In genomic region chr12:86672507-86672906, GRCm38 (mm10) we compare ENCODE assay signal across 29 mouse cellular contexts. TPM values are rescaled to one million over a fixed set of nuclear protein-coding genes. Genes with fewer than 3 reads are reported as not detected.
"Had no signal": no experiment of that assay in that cellular context is flagged by ENCODE, and none has a peak within 500 bp of the region (broad histone marks: within the 10 kb centered on the region; RNA-seq: fewer than 3 reads in every experiment).

No protein-coding gene starts in this region.

- H3K27me3 ChIP-seq: embryonic facial prominence, embryonic 15.5 days; forebrain, embryonic 15.5 days had no signal

- ATAC-seq: forebrain, embryonic 13.5 days; forebrain, embryonic 14.5 days; forebrain, embryonic 15.5 days; forebrain, embryonic 16.5 days; forebrain, postnatal 0 days had no signal

- H3K36me3 ChIP-seq: embryonic facial prominence, embryonic 12.5 days; embryonic facial prominence, embryonic 13.5 days; embryonic facial prominence, embryonic 15.5 days; forebrain, embryonic 10.5 days; forebrain, embryonic 12.5 days; forebrain, embryonic 15.5 days had no signal

- H3K9ac ChIP-seq: embryonic facial prominence, embryonic 12.5 days; embryonic facial prominence, embryonic 13.5 days; embryonic facial prominence, embryonic 15.5 days; forebrain, embryonic 12.5 days; forebrain, embryonic 13.5 days; forebrain, embryonic 15.5 days; forebrain, postnatal 0 days had no signal

- DNase-seq: cerebellum, adult 18-20 months; cerebellum, adult 2 months; cerebellum, adult 8-10 months; cerebellum, adult 9-10 months; cerebellum, adult 9-11 months; cerebellum, postnatal 10 days; cerebellum, postnatal 14 days; cerebellum, postnatal 25 days; cerebellum, postnatal 36 days; embryo, embryonic 11 days; forebrain, postnatal 0 days; gastrocnemius, adult 2 months; gastrocnemius, postnatal 10 days; gastrocnemius, postnatal 14 days; gastrocnemius, postnatal 25 days; gastrocnemius, postnatal 36 days; heart, adult 11 months; heart, adult 18-20 months; heart, adult 2 months had no signal

- H3K4me3 ChIP-seq: embryonic facial prominence, embryonic 12.5 days; embryonic facial prominence, embryonic 13.5 days; embryonic facial prominence, embryonic 15.5 days; erythroblast, embryonic 14.5 days; forebrain, embryonic 10.5 days; forebrain, embryonic 12.5 days; forebrain, embryonic 13.5 days; forebrain, embryonic 15.5 days; gastrocnemius, adult 2 months; heart, adult 2 months had no signal

- H3K4me2 ChIP-seq: embryonic facial prominence, embryonic 12.5 days; embryonic facial prominence, embryonic 13.5 days; embryonic facial prominence, embryonic 15.5 days; forebrain, embryonic 12.5 days; forebrain, embryonic 13.5 days; forebrain, embryonic 15.5 days had no signal

- H3K4me1 ChIP-seq: embryonic facial prominence, embryonic 12.5 days; embryonic facial prominence, embryonic 13.5 days; embryonic facial prominence, embryonic 15.5 days; forebrain, embryonic 10.5 days; forebrain, embryonic 12.5 days; forebrain, embryonic 13.5 days; forebrain, embryonic 15.5 days had no signal

- H3K27ac ChIP-seq: embryonic facial prominence, embryonic 12.5 days; embryonic facial prominence, embryonic 13.5 days; embryonic facial prominence, embryonic 15.5 days; forebrain, embryonic 10.5 days; forebrain, embryonic 12.5 days; forebrain, embryonic 13.5 days; forebrain, embryonic 15.5 days; gastrocnemius, adult 2 months; heart, adult 2 months had no signal

- H3K9me3 ChIP-seq: embryonic facial prominence, embryonic 12.5 days; embryonic facial prominence, embryonic 13.5 days; embryonic facial prominence, embryonic 15.5 days; forebrain, embryonic 12.5 days; forebrain, embryonic 13.5 days; forebrain, embryonic 15.5 days had no signal

RNA-seq across cellular contexts. Expression of gene Vash1, which starts 6.0 kb away (rescaled TPM):
- polyA plus RNA-seq: erythroblast, embryonic 14.5 days had no signal
